Mouse (Mus musculus) cerebellum, adult 2 months (tissue): Measurements from ENCODE around the gene Arf1.

ENCODE experiments used
- CTCF ChIP-seq: fragments of 200-500 bp; IDR thresholded peaks from 2 replicates; pipeline ENCODE4 v1.5.1; 2011; ENCODE audit warnings: low read depth, mild to moderate bottlenecking, control low read depth, low read length, moderate library complexity, borderline replicate concordance; ENCODE audit not compliant: insufficient read depth
- POLR2A ChIP-seq: fragments of 200-500 bp; IDR thresholded peaks from 2 replicates; pipeline ENCODE4 v1.6.1; 2011; ENCODE audit warnings: low read length, control low read depth, borderline replicate concordance; ENCODE audit not compliant: insufficient read depth

DNA sequence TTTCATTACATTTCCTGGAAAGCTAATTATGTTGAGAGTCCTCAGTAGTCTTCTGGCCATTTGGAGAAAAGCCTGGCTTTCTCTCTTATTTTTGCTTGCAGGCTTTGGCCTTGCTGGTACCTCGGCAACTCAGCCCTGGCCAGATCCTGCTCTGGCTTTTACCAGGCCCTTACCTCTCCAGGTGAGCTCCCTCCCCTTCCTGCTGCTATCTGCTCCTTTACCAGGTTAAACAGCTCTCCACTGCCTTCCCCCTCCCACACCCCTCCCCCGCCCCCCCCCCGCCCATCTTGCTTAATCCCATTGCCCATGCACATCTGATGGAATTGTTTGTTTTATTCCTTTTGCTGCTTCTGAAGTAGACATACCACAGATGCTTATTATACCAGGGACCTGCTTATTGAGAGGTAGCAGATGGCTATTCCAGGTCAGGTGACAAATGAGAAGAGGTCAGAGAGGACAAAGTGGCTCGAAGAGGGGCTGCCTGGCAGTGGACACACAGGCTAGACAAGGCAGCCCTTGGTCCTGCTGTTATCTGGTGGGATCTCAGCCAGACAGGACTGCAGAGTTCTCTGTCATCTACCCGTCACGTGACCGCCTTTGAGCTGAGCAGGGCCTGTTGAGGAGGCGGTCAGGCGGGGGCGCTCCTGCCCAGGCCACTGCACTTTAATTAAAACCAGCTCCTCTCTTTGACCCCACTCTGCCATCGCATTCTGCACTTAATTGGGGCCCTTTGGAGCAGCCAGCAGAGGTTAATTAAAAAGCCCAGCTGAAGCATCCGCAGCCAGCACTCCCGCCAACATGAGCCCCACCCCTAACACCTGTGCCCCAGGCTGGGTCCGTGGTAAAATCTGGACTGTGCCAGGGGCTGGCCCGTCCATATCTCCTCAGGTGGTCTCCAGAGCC lies 10.7 kb upstream of the Arf1 start:
- TF ChIP-seq POLR2A (no peak), CTCF (peak; percentile 69; the same call in 1 of the 2 replicates)
